Mouse (Mus musculus) liver, postnatal 0 days (tissue): Measurements from ENCODE around the gene Gpr55.

Experiments
- CTCF ChIP-seq: sonication (generic); IDR thresholded peaks from 2 replicates; pipeline ENCODE4 v1.5.1; 2016; ENCODE audit warnings: antibody characterized with exemption, low read depth
- EP300 ChIP-seq: IDR thresholded peaks from 2 replicates; pipeline ENCODE4 v1.6.1; 2016; ENCODE audit warnings: antibody characterized with exemption, low read depth, mild to moderate bottlenecking

DNA sequence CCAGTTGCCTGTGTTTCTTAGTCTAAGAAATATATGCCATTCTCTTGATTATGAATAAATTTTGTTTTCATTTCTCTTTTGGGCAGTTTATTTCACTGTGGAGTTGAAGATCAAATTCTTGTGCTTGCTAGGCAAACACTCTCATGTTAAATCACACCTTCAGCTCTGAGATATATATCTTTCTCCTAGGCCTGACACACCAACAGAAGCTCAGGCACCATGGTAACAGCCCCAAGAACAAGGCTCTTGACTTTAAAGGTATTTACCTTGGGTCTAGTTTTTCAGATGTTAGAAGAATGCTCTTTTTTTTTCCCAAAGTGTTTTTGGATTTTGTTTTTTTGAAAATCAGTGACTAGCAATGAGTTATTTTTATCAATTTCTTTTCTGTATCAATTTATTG lies 44.9 kb downstream of the Gpr55 start:
- TF ChIP-seq CTCF (no peak), EP300 (no peak)
